In the genomic region with DNA sequence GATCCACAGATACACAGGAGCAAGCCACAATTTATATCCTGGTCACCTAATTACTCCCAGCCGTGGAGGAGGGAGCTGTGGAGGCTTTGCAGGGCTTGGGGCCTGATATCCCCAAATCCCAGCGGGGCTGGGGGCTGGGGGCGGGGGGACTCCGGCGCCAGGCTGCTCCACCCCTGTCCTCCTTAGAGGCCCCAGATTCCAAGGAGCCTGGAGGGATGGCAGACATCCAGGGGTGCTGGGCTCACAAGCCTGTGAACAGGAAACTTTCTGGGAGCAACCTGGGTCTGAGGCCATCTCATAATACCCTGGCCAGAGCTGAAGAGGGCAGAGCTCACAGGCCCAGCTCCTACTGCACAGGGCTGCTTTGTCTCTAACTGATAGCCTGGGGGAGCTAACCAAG, we compare ENCODE assay signal across 11 mouse cellular contexts. TPM values are rescaled to one million over a fixed set of nuclear protein-coding genes. Genes with fewer than 3 reads are reported as not detected.
DNase-seq lines count a peak whose midpoint lies in the region; ATAC-seq and TF ChIP-seq lines count a peak whose summit lies in the region.
"Had no signal": no experiment of that assay in that cellular context is flagged by ENCODE, and none has a peak within 500 bp of the region (broad histone marks: within the 10 kb centered on the region; RNA-seq: fewer than 3 reads in every experiment).

No protein-coding gene starts in this region.

- H3K4me3 ChIP-seq in heart, embryonic 11.5 days (ENCODE audit: low read depth, low read length) = no peak overlapping the region
- H3K4me3 ChIP-seq in lung, embryonic 14.5 days (ENCODE audit: low read depth, low read length) = no peak overlapping the region
- H3K4me3 ChIP-seq in hindbrain, embryonic 14.5 days (replicated peaks; ENCODE audit: low read length) = no peak overlapping the region
- H3K4me3 ChIP-seq in neural tube, embryonic 13.5 days = no peak overlapping the region
- H3K4me3 ChIP-seq in lung, adult 2 months (replicated peaks; ENCODE audit: extremely low read depth, low read depth, low read length) = no peak overlapping the region
- H3K4me3 ChIP-seq: hindbrain, embryonic 15.5 days had no signal

- H3K9ac ChIP-seq in heart, embryonic 11.5 days (ENCODE audit: low read depth, low read length) = no peak overlapping the region
- peak overlapping the region; percentile 10; the same call in 1 of the 2 replicates for H3K9ac ChIP-seq in lung, embryonic 14.5 days
- H3K9ac ChIP-seq in hindbrain, embryonic 14.5 days = 0 out of 2 replicates have a peak overlapping the region, but pooled peaks have one; percentile 9
- H3K9ac ChIP-seq in neural tube, embryonic 13.5 days = peak overlapping the region; percentile 58; the same call in 1 of the 2 replicates
- H3K9ac ChIP-seq: hindbrain, embryonic 15.5 days had no signal

- H3K9me3 ChIP-seq in heart, embryonic 11.5 days (replicated peaks; ENCODE audit: control insufficient read depth, low read length) = no peaks in the 10 kb centered on the region
- H3K9me3 ChIP-seq in lung, embryonic 14.5 days (ENCODE audit: low read depth, low read length) = no peaks in the 10 kb centered on the region
- no peaks in the 10 kb centered on the region for H3K9me3 ChIP-seq in hindbrain, embryonic 14.5 days (ENCODE audit: control insufficient read depth, low read length)
- H3K9me3 ChIP-seq in neural tube, embryonic 13.5 days = no peaks in the 10 kb centered on the region
- H3K9me3 ChIP-seq: hindbrain, embryonic 15.5 days had no signal

- H3K4me1 ChIP-seq in heart, embryonic 11.5 days (ENCODE audit: control insufficient read depth, insufficient read depth, low read length) = peaks cover 55% of the 10 kb centered on the region
- H3K4me1 ChIP-seq in lung, embryonic 14.5 days (ENCODE audit: insufficient read depth) = peaks cover 53% of the 10 kb centered on the region
- peaks cover 35% of the 10 kb centered on the region for H3K4me1 ChIP-seq in hindbrain, embryonic 14.5 days (replicated peaks; ENCODE audit: control insufficient read depth, insufficient read depth, low read length)
- H3K4me1 ChIP-seq in neural tube, embryonic 13.5 days (replicated peaks) = peaks cover 71% of the 10 kb centered on the region
- peaks cover 6% of the 10 kb centered on the region; the same call in 1 of the 2 replicates for H3K4me1 ChIP-seq in lung, adult 2 months (ENCODE audit: control insufficient read depth, insufficient read depth, low read length)

- no peak overlapping the region for H3K4me2 ChIP-seq in heart, embryonic 11.5 days
- no peak overlapping the region for H3K4me2 ChIP-seq in lung, embryonic 14.5 days
- no peak overlapping the region for H3K4me2 ChIP-seq in hindbrain, embryonic 14.5 days (replicated peaks)
- H3K4me2 ChIP-seq in neural tube, embryonic 13.5 days = no peak overlapping the region
- H3K4me2 ChIP-seq: hindbrain, embryonic 15.5 days had no signal

- WGBS in heart, embryonic 11.5 days (ENCODE audit: insufficient replicate concordance) = 60% methylated on average over 5 of the region's 5 CpGs
- 42% methylated on average over 5 of the region's 5 CpGs for WGBS in lung, embryonic 14.5 days
- 44% methylated on average over 5 of the region's 5 CpGs for WGBS in hindbrain, embryonic 14.5 days
- 32% methylated on average over 5 of the region's 5 CpGs for WGBS in neural tube, embryonic 13.5 days
- 56% methylated on average over 5 of the region's 5 CpGs for WGBS in lung, adult 2 months

- TF ChIP-seq CTCF in lung, embryonic 14.5 days (IDR thresholded peaks at IDR 0.05; ENCODE audit: low read depth) = no peak
- no peak for TF ChIP-seq CTCF in lung, adult 2 months (IDR thresholded peaks at IDR 0.05; ENCODE audit: insufficient read depth, low read length)

- peak overlapping the region; percentile 57 for H3K27ac ChIP-seq in heart, embryonic 11.5 days (ENCODE audit: low read depth, low read length)
- peak overlapping the region; percentile 54; the same call in 1 of the 2 replicates for H3K27ac ChIP-seq in lung, embryonic 14.5 days (ENCODE audit: low read depth)
- H3K27ac ChIP-seq in hindbrain, embryonic 14.5 days = no peak overlapping the region
- H3K27ac ChIP-seq in neural tube, embryonic 13.5 days (replicated peaks) = peak overlapping the region; percentile 75; the same call in 1 of the 2 replicates
- H3K27ac ChIP-seq: hindbrain, embryonic 15.5 days had no signal

- ATAC-seq in heart, embryonic 11.5 days (replicated peaks; ENCODE audit: insufficient number of reproducible peaks, low FRiP score, low TSS enrichment) = no peak
- ATAC-seq in lung, embryonic 14.5 days (ENCODE audit: insufficient read depth) = 0 out of 2 replicates have a peak, but pooled peaks have one; percentile 12
- ATAC-seq in hindbrain, embryonic 14.5 days (ENCODE audit: low FRiP score) = no peak
- ATAC-seq in neural tube, embryonic 13.5 days (ENCODE audit: low read depth) = no peak
- no peak for ATAC-seq in monocyte, adult 5-6 weeks (replicated peaks; ENCODE audit: insufficient number of reproducible peaks, low FRiP score, low TSS enrichment, poor library complexity, severe bottlenecking)

- no peak for TF ChIP-seq POLR2A in lung, adult 2 months (IDR thresholded peaks at IDR 0.05; ENCODE audit: borderline replicate concordance, extremely low read depth, low read depth, low read length)

- H3K27me3 ChIP-seq in heart, embryonic 11.5 days (ENCODE audit: control insufficient read depth, insufficient read depth, low read length) = no peaks in the 10 kb centered on the region
- H3K27me3 ChIP-seq in lung, embryonic 14.5 days (ENCODE audit: insufficient read depth, low read length) = no peaks in the 10 kb centered on the region
- no peaks in the 10 kb centered on the region for H3K27me3 ChIP-seq in hindbrain, embryonic 14.5 days (ENCODE audit: control insufficient read depth, insufficient read depth, low read length)
- peaks cover 6% of the 10 kb centered on the region; the same call in 1 of the 2 replicates for H3K27me3 ChIP-seq in neural tube, embryonic 13.5 days

- H3K36me3 ChIP-seq in heart, embryonic 11.5 days (ENCODE audit: control insufficient read depth, insufficient read depth, low read length) = no peaks in the 10 kb centered on the region
- H3K36me3 ChIP-seq in lung, embryonic 14.5 days (ENCODE audit: insufficient read depth) = no peaks in the 10 kb centered on the region
- no peaks in the 10 kb centered on the region for H3K36me3 ChIP-seq in hindbrain, embryonic 14.5 days (replicated peaks; ENCODE audit: control insufficient read depth, insufficient read depth)
- H3K36me3 ChIP-seq in neural tube, embryonic 13.5 days = no peaks in the 10 kb centered on the region
- H3K36me3 ChIP-seq: hindbrain, embryonic 15.5 days had no signal

- no peak for DNase-seq in heart, adult 8-10 months (ENCODE audit: low spot score)
- peak; percentile 56 for DNase-seq in lung, embryonic 14.5 days
- no peak for DNase-seq in lung, postnatal 14 days
- DNase-seq in hindbrain, embryonic 14.5 days (ENCODE audit: low spot score) = no peak
- no peak for DNase-seq in lung, adult 2 months
- DNase-seq: adrenal gland, adult 8-10 months; lung, postnatal 36 days had no signal

RNA-seq across cellular contexts. Expression of a gene that starts 54.2 kb away (rescaled TPM):
- 12.8 and 12.9 TPM in 2 replicates for polyA plus RNA-seq in heart, embryonic 11.5 days (2014; fragmentation: Nextera tagmentation; extraction: Ambion mirVana)
- 10 to 100 TPM; 18.9 to 29.1 (median 23.3) TPM for total RNA-seq in heart, adult 8-10 months (2022)
- 12.7 and 14.3 TPM in 2 replicates for polyA plus RNA-seq in lung, embryonic 14.5 days (2014; fragmentation: Nextera tagmentation; extraction: Ambion mirVana)
- 18.8 and 23.9 TPM in 2 replicates for polyA plus RNA-seq in hindbrain, embryonic 14.5 days (2014; fragmentation: Nextera tagmentation; extraction: Ambion mirVana)
- polyA plus RNA-seq in neural tube, embryonic 13.5 days (2015; fragmentation: Nextera tagmentation; extraction: Ambion mirVana) = 17.0 and 17.1 TPM in 2 replicates
- 9.9 to 23.3 TPM (median 10.5 TPM) in 3 replicates for total RNA-seq in monocyte, adult 5-6 weeks (2017)
- polyA plus RNA-seq in lung, adult 2 months (2012; rRNA removed) = 35.6 and 39.6 TPM in 2 replicates
